Mouse (Mus musculus) layer of hippocampus, postnatal 25 days (tissue): Measurements from ENCODE around the gene Derl3. TPM values are rescaled to one million over a fixed set of nuclear protein-coding genes. Genes with fewer than 3 reads are reported as not detected.
"Not testable (repeated sequence)": the region's sequence is repeated elsewhere in the genome, so short reads cannot be mapped to it uniquely, and the experiment has no call there.

Source experiments
- DNase-seq, 2 experiments: peaks; one replicate each; pipeline ENCODE4 v3.0.0; 2022; ENCODE audit warnings: mixed read lengths in 2 of 2, low spot score in 1 of 2; ENCODE audit errors: extremely low spot score in 1 of 2
- total RNA-seq, 2 experiments: library from RNA; stranded (reverse); gene quantifications; 2 replicates each; pipeline ENCODE4 v1.2.3; 2021

The Derl3 gene
- total RNA-seq, 2 experiments from 2014 or later = 3.8 to 4.7 TPM

GRCm38 (mm10) chr10:75872025-75872914 lies 20.9 kb upstream of the Derl3 start:
- DNase-seq = no peak

DNA sequence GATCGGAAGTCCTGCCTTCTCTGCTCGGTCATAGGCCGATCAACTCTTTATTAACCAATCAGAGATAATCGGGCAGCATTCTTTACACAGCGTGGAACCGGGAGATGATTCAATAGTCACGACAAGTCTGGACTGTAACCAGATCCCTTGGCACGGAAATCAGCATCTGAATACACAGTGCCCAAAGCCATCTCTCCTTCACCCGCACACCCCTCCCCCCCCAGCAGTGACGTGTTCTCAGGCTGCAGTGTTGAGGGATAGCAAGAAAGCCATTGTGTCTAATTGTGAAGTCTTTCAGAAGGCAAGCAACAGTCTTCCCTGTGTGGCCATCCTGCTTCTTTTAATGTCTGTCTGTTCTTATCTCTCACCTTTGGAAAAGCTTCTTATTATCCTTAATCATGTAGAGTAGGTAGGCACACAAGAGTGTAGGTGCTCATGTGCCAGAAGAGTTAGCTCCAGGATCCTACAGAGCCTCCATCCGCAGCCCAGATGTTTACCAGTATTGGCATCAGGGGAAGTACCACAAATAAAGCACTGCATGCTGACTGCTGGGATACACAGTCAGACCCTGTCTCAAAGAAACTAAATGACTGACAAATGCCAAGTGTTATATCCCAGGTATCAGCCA lies 20.2 kb upstream of the Derl3 start:
- DNase-seq = peak; percentile 45 to 68

GRCm38 (mm10) chr10:75873543-75874170 lies 19.6 kb upstream of the Derl3 start:
- DNase-seq = no peak

DNA sequence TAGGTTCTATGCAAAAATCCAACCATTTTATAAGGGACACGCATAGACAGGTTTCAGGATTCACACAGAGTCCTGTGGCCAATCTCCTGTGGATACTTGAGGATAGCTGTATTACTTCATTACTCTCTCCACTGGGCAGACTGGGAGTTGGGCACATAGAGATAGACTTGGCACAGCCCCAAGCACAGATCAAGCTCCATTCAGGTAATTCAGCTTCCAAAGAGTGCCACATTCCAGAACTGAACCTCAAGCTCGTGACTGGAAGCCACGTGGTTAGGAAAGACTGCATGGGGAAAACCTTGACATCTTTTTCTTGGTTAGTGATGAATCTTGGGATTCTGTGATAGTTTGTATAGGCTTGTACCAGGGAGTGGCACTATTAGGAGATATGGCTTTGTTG lies 14.4 kb upstream of the Derl3 start:
- DNase-seq = no peak

GRCm38 (mm10) chr10:75880351-75880750 lies 12.9 kb upstream of the Derl3 start:
- DNase-seq = no peak

- no peak for DNase-seq
These were observed 12.2 kb upstream of the Derl3 start for GRCm38 (mm10) chr10:75880771-75881577.

DNA sequence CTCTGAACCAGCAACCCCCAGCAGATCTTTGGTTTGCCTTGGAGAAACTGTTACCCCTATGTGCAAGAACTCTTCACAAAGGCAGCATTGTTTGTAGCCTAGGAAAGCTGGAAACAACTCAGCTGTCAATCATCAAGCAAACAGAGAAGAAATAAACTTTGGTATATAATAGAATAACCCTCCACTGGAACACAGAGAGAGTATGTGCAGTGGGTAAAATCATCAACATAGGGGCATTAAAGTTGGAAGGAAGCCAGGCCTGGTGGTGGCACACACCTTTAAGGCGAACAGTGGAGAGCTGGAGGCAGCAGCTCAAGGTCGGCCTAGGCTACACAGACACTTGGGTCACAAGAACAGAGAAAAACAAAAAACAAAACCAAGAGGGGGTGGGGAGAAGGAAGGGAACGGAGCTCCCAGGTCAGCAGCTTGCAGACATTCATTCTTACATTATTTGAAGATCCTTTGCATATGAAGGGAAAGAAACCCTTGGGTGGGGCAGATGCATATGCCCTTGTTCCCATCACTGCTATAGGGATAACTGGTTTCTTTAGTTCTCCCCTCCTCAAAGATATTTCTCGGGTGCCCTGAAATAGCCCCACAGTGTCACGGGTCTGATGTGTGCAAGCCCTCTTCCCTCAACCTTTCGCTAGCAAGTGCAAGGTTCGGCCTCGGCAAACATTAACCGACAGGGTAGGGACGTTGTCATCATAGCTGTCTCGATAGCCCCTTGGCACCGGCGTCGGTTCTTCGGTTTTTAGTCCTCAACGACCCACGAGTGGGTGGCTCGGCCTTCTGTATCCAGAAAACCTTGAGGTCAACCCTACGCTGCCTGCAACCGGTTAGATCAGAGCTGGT lies 11.4 kb upstream of the Derl3 start:
- DNase-seq = no peak

GRCm38 (mm10) chr10:75882433-75883231 lies 10.6 kb upstream of the Derl3 start:
- DNase-seq = no peak

DNA sequence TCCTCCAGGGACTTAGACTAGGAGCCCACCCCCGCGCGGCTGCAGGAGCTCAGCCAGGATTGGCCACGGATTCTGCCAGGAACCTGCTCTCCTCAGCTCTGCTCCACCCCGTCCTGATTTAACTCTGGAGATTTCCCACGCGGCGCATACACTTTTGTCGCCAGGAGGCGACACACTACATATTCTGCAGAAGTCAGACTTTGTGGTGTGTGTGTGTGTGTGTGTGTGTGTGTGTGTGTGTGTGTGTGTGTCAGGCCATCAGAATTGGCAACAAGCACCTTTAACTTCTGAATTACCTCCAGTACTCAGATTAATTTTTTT lies 10.0 kb upstream of the Derl3 start:
- peak; percentile 57 to 63 for DNase-seq

DNA sequence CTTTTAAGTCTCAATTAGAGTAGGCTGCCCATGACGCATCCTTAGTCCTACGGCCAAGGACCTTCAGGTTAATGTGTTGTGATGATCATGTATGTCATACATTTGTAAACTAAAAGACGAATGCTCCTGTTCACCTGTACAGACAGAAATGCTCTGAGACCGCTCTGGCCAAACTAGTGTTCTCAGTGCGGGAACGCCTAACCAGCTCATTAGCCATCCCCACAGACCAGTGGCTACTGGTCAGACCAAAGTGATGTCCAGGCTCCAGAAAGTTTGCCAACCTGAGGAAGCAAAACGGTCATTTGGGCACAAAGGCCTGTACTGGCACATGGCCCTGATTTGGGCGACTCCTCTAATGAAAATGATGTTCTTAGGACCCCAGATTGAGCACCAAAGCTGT lies 8.5 kb upstream of the Derl3 start:
- DNase-seq = no peak

DNA sequence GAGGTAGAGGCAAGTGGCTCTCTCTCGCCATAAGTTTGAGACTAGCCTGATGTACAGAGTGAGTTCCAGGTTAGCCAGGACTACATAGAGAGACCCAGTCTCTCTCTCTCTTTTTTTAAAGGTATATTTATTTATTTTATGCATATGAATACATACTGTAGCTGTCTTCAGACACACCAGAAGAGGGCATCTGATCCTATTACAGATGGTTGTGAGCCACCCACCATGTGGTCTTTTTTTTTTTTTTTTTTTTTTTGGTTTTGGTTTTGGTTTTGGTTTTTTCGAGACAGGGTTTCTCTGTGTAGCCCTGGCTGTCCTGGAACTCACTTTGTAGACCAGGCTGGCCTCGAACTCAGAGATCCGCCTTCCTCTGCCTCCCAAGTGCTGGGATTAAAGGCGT lies 5.7 kb upstream of the Derl3 start:
- DNase-seq = not testable (repeated sequence)

GRCm38 (mm10) chr10:75889406-75890153 lies 3.6 kb upstream of the Derl3 start:
- no peak for DNase-seq

- DNase-seq = no peak
These were observed 1.4 kb downstream of the Derl3 start for GRCm38 (mm10) chr10:75894601-75895000.

DNA sequence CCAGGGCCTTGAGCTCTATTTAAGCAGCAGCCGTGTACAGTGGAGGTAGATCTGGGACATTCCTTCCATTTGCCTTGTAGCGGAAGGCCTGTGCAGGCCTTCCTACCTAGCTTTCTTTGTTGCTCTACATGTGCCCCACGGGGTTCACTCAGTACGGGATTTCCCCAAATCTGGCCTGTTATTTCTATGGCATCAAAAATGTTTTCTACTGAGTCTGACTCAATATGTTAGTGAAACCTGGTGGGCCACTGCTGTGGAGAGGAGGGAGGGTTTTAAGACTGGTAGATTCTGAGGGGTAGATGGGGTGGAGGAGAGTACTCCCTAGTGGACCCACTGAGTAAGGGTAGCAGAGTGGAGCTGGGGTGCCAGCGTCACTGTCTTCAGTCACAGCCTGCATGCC lies 2.5 kb downstream of the Derl3 start:
- no peak for DNase-seq

- no peak for DNase-seq
These were observed 3.0 kb downstream of the Derl3 start for GRCm38 (mm10) chr10:75896208-75896607.

DNA sequence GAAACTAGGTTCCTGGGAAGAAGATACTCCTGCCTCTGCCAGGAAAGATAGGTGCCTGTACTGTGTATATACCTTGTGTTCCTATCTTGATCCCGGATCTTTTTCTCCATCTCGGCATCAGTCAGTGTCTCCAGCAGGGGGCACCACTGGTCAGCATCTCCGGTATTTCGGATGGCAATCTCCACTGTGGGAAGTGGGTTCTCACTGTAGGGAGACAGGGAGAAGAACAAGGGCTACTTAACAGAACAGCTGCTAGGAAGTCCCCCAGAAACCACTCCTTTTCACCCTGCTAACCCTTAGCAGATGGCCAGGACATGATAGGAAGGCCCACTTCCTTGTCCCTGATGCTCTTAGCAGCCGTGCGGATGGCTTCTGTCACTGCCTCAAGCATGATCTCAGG lies 4.2 kb downstream of the Derl3 start:
- DNase-seq = peak; percentile 52 to 89

- DNase-seq = no peak
These were observed 4.9 kb downstream of the Derl3 start for GRCm38 (mm10) chr10:75898039-75898564.

GRCm38 (mm10) chr10:75898846-75899245 lies 5.6 kb downstream of the Derl3 start:
- no peak for DNase-seq
